Mouse (Mus musculus) C2C12 (cell line): ENCODE data around the gene Mgat4d. TPM values are rescaled to one million over a fixed set of nuclear protein-coding genes. Genes with fewer than 3 reads are reported as not detected.

ENCODE experiments used
- H3K27me3 ChIP-seq: one replicate; pipeline ENCODE4 v1.6.1; 2011; ENCODE audit not compliant: control insufficient read depth, insufficient read depth, insufficient read length
- H3K36me3 ChIP-seq: one replicate; pipeline ENCODE4 v1.6.1; 2011; ENCODE audit not compliant: control insufficient read depth, insufficient read depth
- H3K4me3 ChIP-seq: one replicate; pipeline ENCODE4 v1.5.1; 2011; ENCODE audit warnings: mild to moderate bottlenecking, control low read depth; ENCODE audit not compliant: poor library complexity, insufficient read depth, severe bottlenecking
- H3K79me2 ChIP-seq: one replicate; pipeline ENCODE4 v1.6.1; 2011; ENCODE audit not compliant: control insufficient read depth, insufficient read depth
- H3K79me3 ChIP-seq: one replicate; pipeline ENCODE4 v1.6.1; 2011; ENCODE audit warnings: low read depth, control low read depth
- H3ac ChIP-seq: one replicate; pipeline ENCODE3; 2011; ENCODE audit warnings: low read depth; ENCODE audit not compliant: control insufficient read depth, insufficient read length
- CEBPB ChIP-seq: IDR thresholded peaks from one replicate; pipeline ENCODE4 v1.6.1; 2011; ENCODE audit warnings: low read depth, mild to moderate bottlenecking, control low read depth, moderate library complexity
- CTCF ChIP-seq: IDR thresholded peaks from one replicate; pipeline ENCODE4 v1.5.1; 2011; ENCODE audit not compliant: control insufficient read depth, insufficient read depth, insufficient read length
- FOSL1 ChIP-seq: IDR thresholded peaks from one replicate; pipeline ENCODE4 v1.8.0; 2011; ENCODE audit warnings: mild to moderate bottlenecking, low read length; ENCODE audit not compliant: poor library complexity, insufficient read depth, severe bottlenecking
- MAX ChIP-seq: IDR thresholded peaks from one replicate; pipeline ENCODE4 v1.6.1; 2011; ENCODE audit warnings: mild to moderate bottlenecking, control low read depth
- MYOD1 ChIP-seq: IDR thresholded peaks from one replicate; pipeline ENCODE4 v1.6.1; 2011; ENCODE audit warnings: low read depth; ENCODE audit not compliant: control insufficient read depth, insufficient read length
- MYOG ChIP-seq: IDR thresholded peaks from one replicate; pipeline ENCODE4 v1.6.1; 2011; ENCODE audit not compliant: control insufficient read depth, insufficient read length; ENCODE audit errors: extremely low read depth
- USF1 ChIP-seq: IDR thresholded peaks from one replicate; pipeline ENCODE4 v1.6.1; 2011; ENCODE audit warnings: low read depth, mild to moderate bottlenecking, control low read depth, moderate library complexity
- polyA plus RNA-seq: library from polyadenylated mRNA; unstranded; fragments of >200 nt; fragmentation: generic; extraction: Trizol; gene quantifications from one replicate; pipeline ENCODE4 v1.2.1, GENCODE M21; 2012; ENCODE audit warnings: missing spikeins

Mgat4d gene
- polyA plus RNA-seq, 1 experiment: not detected

DNA sequence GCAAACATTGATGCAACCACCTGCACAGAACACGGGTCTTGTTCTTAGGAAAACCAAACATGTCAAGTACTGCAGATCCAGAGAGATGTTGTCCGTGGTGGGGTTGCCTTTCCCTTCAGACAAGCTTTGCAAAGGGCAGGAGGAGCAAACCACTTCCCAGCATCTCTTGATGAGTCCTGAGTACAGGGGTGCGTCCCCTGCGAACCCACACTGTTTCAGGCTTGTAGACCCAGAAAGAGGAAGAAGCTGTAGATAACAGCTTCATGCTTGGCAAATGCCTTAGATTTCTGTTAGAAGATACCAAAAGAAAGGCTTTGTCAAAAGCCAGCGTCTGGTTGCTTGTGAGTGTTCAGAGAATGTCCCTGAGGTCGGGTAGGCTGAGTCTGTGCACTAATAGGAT, 69.7 kb downstream of the Mgat4d start:
- Histone ChIP-seq H3K36me3 (no peaks in the 10 kb centered on the region), H3K79me3 (no peaks in the 10 kb centered on the region), H3K4me3 (no peak overlapping the region), H3ac (no peak overlapping the region), H3K27me3 (peaks cover 4% of the 10 kb centered on the region), H3K79me2 (no peaks in the 10 kb centered on the region)
- TF ChIP-seq MAX (no peak), CTCF (no peak), MYOD1 (no peak), CEBPB (no peak), USF1 (no peak), FOSL1 (no peak), MYOG (no peak)

DNA sequence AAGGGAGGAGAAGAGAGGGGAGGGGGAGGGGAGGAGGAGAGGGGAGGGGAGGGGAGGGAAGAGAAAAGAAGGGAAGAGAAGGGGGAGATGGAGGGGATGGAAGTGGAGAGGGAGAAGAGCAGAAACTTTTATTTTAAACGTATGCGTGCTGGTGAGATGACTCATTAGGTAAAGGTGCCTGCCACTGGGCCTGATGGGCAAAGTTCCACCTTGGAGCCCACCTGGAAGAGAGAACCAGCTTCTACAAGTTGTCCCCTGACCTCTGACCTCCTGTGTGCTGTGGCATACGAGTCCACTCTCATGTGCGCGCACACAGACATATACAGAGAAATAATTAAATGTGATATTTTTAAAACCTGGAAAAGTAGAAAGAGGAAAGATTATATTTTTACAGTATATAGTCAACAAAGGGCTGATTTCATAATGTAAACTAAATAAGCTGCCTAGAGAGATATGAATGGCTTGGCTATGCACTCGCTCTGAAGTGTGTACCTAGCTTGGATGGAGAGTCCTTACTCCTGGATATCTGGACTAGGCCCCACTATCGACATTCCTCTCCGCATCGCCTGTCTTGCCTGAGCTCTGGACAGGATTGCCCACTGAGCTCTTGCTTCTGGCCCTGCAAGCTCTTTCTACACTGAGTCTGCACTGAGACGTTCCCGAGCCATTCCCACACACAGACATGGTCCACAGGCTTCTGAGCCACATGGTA, 70.7 kb downstream of the Mgat4d start:
- no peak overlapping the region for H3ac ChIP-seq
- H3K36me3 ChIP-seq: no peaks in the 10 kb centered on the region
- H3K79me3 ChIP-seq: no peaks in the 10 kb centered on the region
- TF ChIP-seq FOSL1: no peak
- TF ChIP-seq MYOD1: no peak
- no peak for TF ChIP-seq CEBPB
- TF ChIP-seq USF1: no peak
- no peak for TF ChIP-seq MYOG
- no peak for TF ChIP-seq MAX
- TF ChIP-seq CTCF: no peak
- no peaks in the 10 kb centered on the region for H3K79me2 ChIP-seq
- no peak overlapping the region for H3K4me3 ChIP-seq
- peaks cover 7% of the 10 kb centered on the region for H3K27me3 ChIP-seq

DNA sequence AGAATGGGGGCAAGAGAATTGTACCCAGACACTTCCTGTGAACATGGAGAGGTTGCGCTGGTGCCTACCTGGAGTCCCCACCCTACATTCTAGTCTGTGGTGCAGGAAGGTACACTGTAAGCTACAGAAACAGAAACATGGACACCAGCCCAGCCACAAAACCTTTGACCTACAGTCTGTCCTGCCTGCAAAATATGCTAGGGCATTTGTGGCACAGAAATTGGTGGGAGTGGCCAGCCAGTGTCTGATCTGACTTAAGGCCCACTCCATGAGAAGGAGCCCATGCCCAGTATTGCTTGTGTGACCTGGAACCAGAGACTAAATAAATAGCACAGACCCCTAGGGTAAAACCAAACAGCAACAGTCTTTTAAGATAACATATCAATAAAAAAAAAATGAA, 73.1 kb downstream of the Mgat4d start:
- no peak overlapping the region for H3ac ChIP-seq
- no peaks in the 10 kb centered on the region for H3K36me3 ChIP-seq
- no peaks in the 10 kb centered on the region for H3K79me2 ChIP-seq
- peaks cover 12% of the 10 kb centered on the region for H3K27me3 ChIP-seq
- no peaks in the 10 kb centered on the region for H3K79me3 ChIP-seq
- no peak for TF ChIP-seq USF1
- no peak for TF ChIP-seq MAX
- TF ChIP-seq CEBPB: no peak
- TF ChIP-seq CTCF: no peak
- no peak for TF ChIP-seq MYOD1
- no peak for TF ChIP-seq MYOG
- no peak for TF ChIP-seq FOSL1
- no peak overlapping the region for H3K4me3 ChIP-seq

DNA sequence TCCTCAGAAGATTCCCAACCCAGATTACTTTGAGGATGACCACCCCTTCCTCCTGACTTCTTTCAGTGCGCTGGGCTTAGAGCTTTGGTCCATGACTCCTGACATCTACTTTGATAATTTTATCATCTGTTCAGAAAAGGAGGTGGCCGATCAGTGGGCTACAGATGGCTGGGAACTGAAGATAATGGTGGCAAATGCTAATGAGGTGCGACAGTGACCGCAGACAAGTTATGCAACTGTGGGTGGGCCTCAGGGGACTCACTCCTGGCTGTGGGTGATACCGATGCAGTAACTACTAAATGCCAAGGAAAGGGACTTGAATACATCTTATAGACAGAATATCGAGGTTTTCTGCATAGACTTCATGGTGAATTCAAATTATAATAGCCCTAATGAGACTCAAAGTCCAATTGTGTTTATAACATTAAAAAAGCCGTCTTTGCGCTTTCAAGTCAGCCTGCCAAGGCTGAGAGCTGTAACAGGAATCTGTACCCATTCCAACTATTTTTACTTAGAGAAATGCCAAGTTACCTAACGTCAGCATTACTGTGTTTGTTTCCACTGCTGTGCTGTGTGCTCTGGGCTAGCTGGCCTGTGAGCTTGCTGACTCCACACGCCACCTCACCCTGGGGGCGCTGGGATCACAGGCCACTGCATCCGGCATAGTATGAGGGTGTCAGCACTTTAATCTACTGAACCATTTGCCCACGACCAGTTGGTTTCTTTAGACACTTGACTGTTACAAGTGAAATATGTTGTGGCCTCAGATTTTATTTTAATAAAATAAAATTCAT, 75.0 kb downstream of the Mgat4d start:
- Histone ChIP-seq H3K36me3 (no peaks in the 10 kb centered on the region), H3K79me2 (no peaks in the 10 kb centered on the region), H3K4me3 (no peak overlapping the region), H3ac (no peak overlapping the region), H3K79me3 (no peaks in the 10 kb centered on the region), H3K27me3 (peaks cover 10% of the 10 kb centered on the region)
- TF ChIP-seq MYOG (no peak), FOSL1 (no peak), CEBPB (no peak), USF1 (no peak), MAX (no peak), CTCF (no peak), MYOD1 (no peak)

DNA sequence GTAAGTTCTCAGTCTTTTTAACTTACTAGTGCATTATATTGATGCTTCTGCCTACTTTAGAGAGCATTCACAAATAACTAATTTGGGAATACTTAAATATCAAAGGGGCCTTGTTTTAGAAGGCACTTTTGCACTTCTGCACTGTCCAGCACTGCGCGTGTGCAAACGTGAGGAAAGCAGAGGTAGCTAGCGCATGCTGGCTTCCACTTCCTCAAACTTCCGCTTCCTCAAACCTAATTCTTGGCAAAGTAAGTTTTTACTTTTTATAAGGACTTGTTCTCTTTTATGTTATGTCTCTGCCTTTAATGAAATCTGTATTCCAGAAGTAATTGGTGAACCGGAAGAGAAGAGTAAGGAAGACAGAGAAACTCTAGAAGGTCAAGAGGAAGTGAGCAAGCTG, 76.9 kb downstream of the Mgat4d start:
- peaks cover 9% of the 10 kb centered on the region for H3K27me3 ChIP-seq
- no peak overlapping the region for H3ac ChIP-seq
- no peaks in the 10 kb centered on the region for H3K36me3 ChIP-seq
- no peak for TF ChIP-seq USF1
- no peak for TF ChIP-seq FOSL1
- TF ChIP-seq MYOG: no peak
- TF ChIP-seq CEBPB: no peak
- TF ChIP-seq MYOD1: no peak
- TF ChIP-seq MAX: no peak
- TF ChIP-seq CTCF: no peak
- H3K4me3 ChIP-seq: no peak overlapping the region
- H3K79me2 ChIP-seq: no peaks in the 10 kb centered on the region
- H3K79me3 ChIP-seq: no peaks in the 10 kb centered on the region
